Mouse (Mus musculus): ENCODE data around the gene Olfr523. TPM values are rescaled to one million over a fixed set of nuclear protein-coding genes. Genes with fewer than 3 reads are reported as not detected.

Gene Olfr523
- total and polyA plus RNA-seq, 2 experiments from 2014 or later = 0.05 TPM; not detected in 1

GRCm38 (mm10) chr7:140201090-140201489, 28.1 kb downstream of the Olfr523 start:
- Histone ChIP-seq H3K4me1 (ENCODE audit: insufficient read depth, low read length) (no peaks in the 10 kb centered on the region), H3K27me3 (ENCODE audit: insufficient read depth, low read length) (no peaks in the 10 kb centered on the region), H3K36me3 (ENCODE audit: insufficient read depth, low read length) (no peaks in the 10 kb centered on the region), H3K9ac (replicated peaks; ENCODE audit: low read length, poor library complexity, severe bottlenecking) (no peak overlapping the region), H3K9me3 (ENCODE audit: low read length) (no peaks in the 10 kb centered on the region), H3K4me2 (ENCODE audit: low read depth, low read length, poor library complexity, severe bottlenecking) (no peak overlapping the region), H3K27ac (ENCODE audit: low read depth, low read length) (no peak overlapping the region), H3K4me3 (ENCODE audit: low read depth, low read length) (no peak overlapping the region)
- no peak for ATAC-seq (ENCODE audit: low FRiP score)
- WGBS = 90% methylated on average over 4 of the region's 4 CpGs
- no peak for TF ChIP-seq CTCF (IDR thresholded peaks at IDR 0.05)
- no peak for DNase-seq (ENCODE audit: low spot score)

- ATAC-seq (ENCODE audit: low FRiP score) (no peak), DNase-seq (ENCODE audit: low spot score) (no peak)
- Histone ChIP-seq H3K4me3 (ENCODE audit: low read depth, low read length) (no peak within 1 kb of the TSS), H3K9ac (replicated peaks; ENCODE audit: low read length, poor library complexity, severe bottlenecking) (no peak within 1 kb of the TSS), H3K4me2 (ENCODE audit: low read depth, low read length, poor library complexity, severe bottlenecking) (no peak within 1 kb of the TSS), H3K4me1 (ENCODE audit: insufficient read depth, low read length) (no peaks in the 10 kb centered on the region), H3K36me3 (ENCODE audit: insufficient read depth, low read length) (no peaks in the 10 kb centered on the region), H3K27ac (ENCODE audit: low read depth, low read length) (no peak within 1 kb of the TSS), H3K27me3 (ENCODE audit: insufficient read depth, low read length) (no peaks in the 10 kb centered on the region), H3K9me3 (ENCODE audit: low read length) (no peaks in the 10 kb centered on the region)
- no peak for TF ChIP-seq CTCF (IDR thresholded peaks at IDR 0.05)
These were observed 32.8 kb downstream of the Olfr523 start, which contains the start of gene Olfr524 for GRCm38 (mm10) chr7:140205864-140206263. Gene Olfr524, minus strand, starts transcription at chr7:140205964.

DNA sequence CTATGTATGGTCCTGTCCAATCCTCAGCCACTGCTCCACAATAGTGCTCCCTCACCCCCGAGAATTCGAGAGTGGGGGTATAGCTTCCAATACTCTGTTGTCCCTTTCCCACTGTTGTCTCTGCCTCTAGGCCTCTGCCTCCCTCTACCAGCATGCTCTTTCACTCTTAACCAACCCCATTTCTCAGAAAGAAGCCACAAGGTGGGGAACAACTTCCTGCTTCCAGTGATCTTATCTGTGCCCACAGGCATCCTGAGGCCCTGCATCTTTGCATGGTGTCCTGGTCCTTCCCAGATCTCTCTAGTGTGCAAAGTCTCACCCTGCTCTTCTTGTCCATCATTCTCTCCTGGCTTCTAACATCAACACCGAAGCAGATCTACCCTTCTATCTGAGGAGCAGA, 33.9 kb downstream of the Olfr523 start:
- H3K4me1 ChIP-seq (ENCODE audit: insufficient read depth, low read length) = no peaks in the 10 kb centered on the region
- H3K4me3 ChIP-seq (ENCODE audit: low read depth, low read length) = no peak overlapping the region
- no peaks in the 10 kb centered on the region for H3K36me3 ChIP-seq (ENCODE audit: insufficient read depth, low read length)
- no peak overlapping the region for H3K9ac ChIP-seq (replicated peaks; ENCODE audit: low read length, poor library complexity, severe bottlenecking)
- no peak overlapping the region for H3K4me2 ChIP-seq (ENCODE audit: low read depth, low read length, poor library complexity, severe bottlenecking)
- H3K27me3 ChIP-seq (ENCODE audit: insufficient read depth, low read length) = no peaks in the 10 kb centered on the region
- 80% methylated on average over 3 of the region's 3 CpGs for WGBS
- no peak overlapping the region for H3K27ac ChIP-seq (ENCODE audit: low read depth, low read length)
- TF ChIP-seq CTCF (IDR thresholded peaks at IDR 0.05) = no peak
- DNase-seq (ENCODE audit: low spot score) (no peak), ATAC-seq (ENCODE audit: low FRiP score) (no peak)
- H3K9me3 ChIP-seq (ENCODE audit: low read length) = no peaks in the 10 kb centered on the region

GRCm38 (mm10) chr7:140208153-140208552, 35.1 kb downstream of the Olfr523 start:
- Histone ChIP-seq H3K9me3 (ENCODE audit: low read length) (no peaks in the 10 kb centered on the region), H3K36me3 (ENCODE audit: insufficient read depth, low read length) (no peaks in the 10 kb centered on the region), H3K4me3 (ENCODE audit: low read depth, low read length) (no peak overlapping the region), H3K9ac (replicated peaks; ENCODE audit: low read length, poor library complexity, severe bottlenecking) (no peak overlapping the region), H3K27ac (ENCODE audit: low read depth, low read length) (no peak overlapping the region), H3K27me3 (ENCODE audit: insufficient read depth, low read length) (no peaks in the 10 kb centered on the region), H3K4me1 (ENCODE audit: insufficient read depth, low read length) (no peaks in the 10 kb centered on the region), H3K4me2 (ENCODE audit: low read depth, low read length, poor library complexity, severe bottlenecking) (no peak overlapping the region)
- DNase-seq (ENCODE audit: low spot score) = no peak
- WGBS = 83% methylated on average over 8 of the region's 8 CpGs
- TF ChIP-seq CTCF (IDR thresholded peaks at IDR 0.05) = no peak
- ATAC-seq (ENCODE audit: low FRiP score) = no peak

- TF ChIP-seq CTCF (IDR thresholded peaks at IDR 0.05) = no peak
- no peak overlapping the region for H3K9ac ChIP-seq (replicated peaks; ENCODE audit: low read length, poor library complexity, severe bottlenecking)
- no peak overlapping the region for H3K27ac ChIP-seq (ENCODE audit: low read depth, low read length)
- H3K36me3 ChIP-seq (ENCODE audit: insufficient read depth, low read length) = no peaks in the 10 kb centered on the region
- no peak overlapping the region for H3K4me3 ChIP-seq (ENCODE audit: low read depth, low read length)
- no peaks in the 10 kb centered on the region for H3K27me3 ChIP-seq (ENCODE audit: insufficient read depth, low read length)
- no peaks in the 10 kb centered on the region for H3K9me3 ChIP-seq (ENCODE audit: low read length)
- DNase-seq (ENCODE audit: low spot score) = no peak
- H3K4me2 ChIP-seq (ENCODE audit: low read depth, low read length, poor library complexity, severe bottlenecking) = no peak overlapping the region
- no peak for ATAC-seq (ENCODE audit: low FRiP score)
- H3K4me1 ChIP-seq (ENCODE audit: insufficient read depth, low read length) = no peaks in the 10 kb centered on the region
- WGBS = 84% methylated on average over 3 of the region's 3 CpGs
These were observed 35.7 kb downstream of the Olfr523 start for GRCm38 (mm10) chr7:140208677-140209076.

DNA sequence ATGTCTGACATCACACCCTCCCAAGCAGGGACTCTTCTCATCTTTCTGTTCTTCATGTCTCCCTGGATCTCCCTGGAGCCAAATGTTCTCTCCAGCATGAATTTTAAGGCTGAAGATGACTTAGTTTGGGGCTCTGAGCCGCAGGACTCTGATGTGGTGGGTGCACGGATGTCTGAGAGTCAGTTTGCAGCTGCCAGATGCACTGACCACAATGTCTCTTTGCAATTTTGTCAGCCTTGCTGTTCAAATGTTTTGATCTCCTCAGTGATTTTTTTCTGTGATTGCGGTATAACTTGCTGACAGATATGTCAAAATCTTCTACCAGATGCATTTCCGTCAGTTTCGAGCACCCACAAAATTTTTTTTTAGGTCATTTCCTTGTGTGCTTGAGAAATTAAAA, 40.8 kb downstream of the Olfr523 start:
- no peak overlapping the region for H3K27ac ChIP-seq (ENCODE audit: low read depth, low read length)
- no peaks in the 10 kb centered on the region for H3K9me3 ChIP-seq (ENCODE audit: low read length)
- no peak for ATAC-seq (ENCODE audit: low FRiP score)

More for the DNA sequence above, 40.8 kb downstream of the Olfr523 start:
- H3K4me3 ChIP-seq (ENCODE audit: low read depth, low read length) = no peak overlapping the region
- no peaks in the 10 kb centered on the region for H3K4me1 ChIP-seq (ENCODE audit: insufficient read depth, low read length)
- no peak overlapping the region for H3K4me2 ChIP-seq (ENCODE audit: low read depth, low read length, poor library complexity, severe bottlenecking)
- DNase-seq (ENCODE audit: low spot score) = no peak
- TF ChIP-seq CTCF (IDR thresholded peaks at IDR 0.05) = no peak
- 80% methylated on average over 5 of the region's 5 CpGs for WGBS
- H3K27me3 ChIP-seq (ENCODE audit: insufficient read depth, low read length) = no peaks in the 10 kb centered on the region
- no peaks in the 10 kb centered on the region for H3K36me3 ChIP-seq (ENCODE audit: insufficient read depth, low read length)
- H3K9ac ChIP-seq (replicated peaks; ENCODE audit: low read length, poor library complexity, severe bottlenecking) = no peak overlapping the region
